Mouse (Mus musculus) heart, embryonic 15.5 days (tissue): ENCODE measurements around the gene Vasp. TPM values are rescaled to one million over a fixed set of nuclear protein-coding genes. Genes with fewer than 3 reads are reported as not detected.
A peak's percentile ranks its signal among the peaks of the same experiment; 100 is the strongest.

Experiments
- ATAC-seq: fragments of 200-750 bp; cut with Nextera tagmentation; replicated peaks from 2 replicates; pipeline ENCODE4 v1.8.0; 2017; ENCODE audit warnings: low read depth, moderate TSS enrichment; ENCODE audit not compliant: insufficient number of reproducible peaks, insufficient read depth, low FRiP score
- H3K27ac ChIP-seq: fragments of 300-500 bp; sonication (generic); 2 replicates; pipeline ENCODE4 v1.5.1; 2015; ENCODE audit warnings: mild to moderate bottlenecking, inconsistent platforms
- H3K27me3 ChIP-seq: fragments of 300-500 bp; sonication (generic); 2 replicates; pipeline ENCODE4 v1.6.1; 2015; ENCODE audit warnings: inconsistent platforms
- H3K36me3 ChIP-seq: fragments of 300-500 bp; sonication (generic); 2 replicates; pipeline ENCODE4 v1.6.1; 2015; ENCODE audit warnings: mild to moderate bottlenecking, inconsistent platforms
- H3K4me1 ChIP-seq: fragments of 300-500 bp; sonication (generic); replicated peaks from 2 replicates; pipeline ENCODE4 v1.6.1; 2015; ENCODE audit warnings: inconsistent platforms
- H3K4me2 ChIP-seq: fragments of 300-500 bp; sonication (generic); 2 replicates; pipeline ENCODE4 v1.6.1; 2015; ENCODE audit warnings: inconsistent platforms, mild to moderate bottlenecking, moderate library complexity
- H3K4me3 ChIP-seq: fragments of 300-500 bp; sonication (generic); 2 replicates; pipeline ENCODE4 v1.5.1; 2015; ENCODE audit warnings: mild to moderate bottlenecking, inconsistent platforms
- H3K9ac ChIP-seq: fragments of 300-500 bp; sonication (generic); 2 replicates; pipeline ENCODE4 v1.6.1; 2015; ENCODE audit warnings: mild to moderate bottlenecking, inconsistent platforms
- H3K9me3 ChIP-seq: fragments of 300-500 bp; sonication (generic); replicated peaks from 2 replicates; pipeline ENCODE4 v1.6.1; 2016; ENCODE audit warnings: inconsistent platforms
- WGBS: fragments of 180-500 bp; shearing (Covaris S2); methylation state at CpG from one replicate; pipeline ENCODE4 v1.1.7; 2015; ENCODE audit warnings: mixed read lengths; 5-methylcytosine and 5-hydroxymethylcytosine counted together
- polyA plus RNA-seq: library from polyadenylated mRNA; unstranded; fragments of >200 nt; fragmentation: Nextera tagmentation; extraction: Ambion mirVana; gene quantifications from 2 replicates; pipeline ENCODE4 v1.2.1, GENCODE M21; 2015

Gene Vasp
- polyA plus RNA-seq: 81.2 and 81.6 TPM in 2 replicates

DNA sequence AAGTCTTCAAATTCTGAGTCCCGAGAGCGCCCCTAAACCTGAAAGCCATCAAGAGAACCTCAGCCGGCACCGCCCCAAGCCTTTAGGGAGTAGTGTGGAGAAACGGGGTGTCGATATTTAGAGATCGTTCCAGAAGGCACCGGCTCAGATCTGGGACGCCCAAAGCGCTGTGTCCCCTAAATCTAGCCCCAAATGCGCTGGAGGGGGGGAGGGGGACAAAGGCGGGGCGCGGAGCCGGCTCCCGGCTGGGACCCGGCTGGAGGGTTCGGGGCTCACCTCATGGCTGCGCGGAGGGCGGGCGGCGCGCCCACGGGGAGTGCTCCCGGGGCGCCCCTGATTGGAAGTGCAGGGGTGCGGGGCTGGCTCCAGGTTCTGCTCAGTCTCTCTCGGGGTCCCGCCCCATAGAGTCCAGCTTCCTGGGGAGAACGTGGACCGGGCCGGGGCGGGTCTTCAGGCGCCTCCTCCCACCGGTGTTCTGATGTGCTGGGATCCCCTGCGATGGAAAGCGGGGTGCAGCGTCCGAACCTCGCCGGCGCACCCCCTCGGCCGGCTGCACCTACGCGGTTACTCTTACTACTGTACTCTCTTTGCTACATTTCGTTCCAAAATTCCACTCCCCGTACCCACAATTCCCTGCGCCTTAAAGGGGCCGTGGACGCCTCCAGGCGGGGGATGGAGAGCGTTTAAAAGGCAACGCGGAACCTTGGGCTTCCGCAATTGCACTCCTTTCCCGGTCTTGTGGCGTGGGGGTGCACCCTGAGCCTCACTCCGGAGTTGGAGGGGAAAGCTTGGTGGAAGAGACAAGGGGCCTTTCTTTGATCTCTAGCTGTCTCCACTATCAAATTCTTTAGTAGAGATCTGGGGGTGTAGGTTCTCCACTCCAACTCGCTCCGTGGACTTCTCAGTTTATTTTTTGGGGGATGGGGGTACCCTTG, at the start of gene Vasp:
TSS of gene Vasp (minus strand) at position 580 of the 935 bp plus-strand sequence.
- peak within 1 kb of the TSS; percentile 94 for H3K27ac ChIP-seq
- peak; percentile 62 for ATAC-seq
- H3K27me3 ChIP-seq: no peaks in the 10 kb centered on the region
- H3K4me2 ChIP-seq: peak within 1 kb of the TSS; percentile 93
- peak within 1 kb of the TSS; percentile 95 for H3K4me3 ChIP-seq
- H3K4me1 ChIP-seq: peaks cover 41% of the 10 kb centered on the region
- peak within 1 kb of the TSS; percentile 94 for H3K9ac ChIP-seq
- WGBS: under 1% methylated on average over 62 of the region's 62 CpGs
- peaks cover 6% of the 10 kb centered on the region; the same call in 1 of the 2 replicates for H3K36me3 ChIP-seq
- H3K9me3 ChIP-seq: no peaks in the 10 kb centered on the region

DNA sequence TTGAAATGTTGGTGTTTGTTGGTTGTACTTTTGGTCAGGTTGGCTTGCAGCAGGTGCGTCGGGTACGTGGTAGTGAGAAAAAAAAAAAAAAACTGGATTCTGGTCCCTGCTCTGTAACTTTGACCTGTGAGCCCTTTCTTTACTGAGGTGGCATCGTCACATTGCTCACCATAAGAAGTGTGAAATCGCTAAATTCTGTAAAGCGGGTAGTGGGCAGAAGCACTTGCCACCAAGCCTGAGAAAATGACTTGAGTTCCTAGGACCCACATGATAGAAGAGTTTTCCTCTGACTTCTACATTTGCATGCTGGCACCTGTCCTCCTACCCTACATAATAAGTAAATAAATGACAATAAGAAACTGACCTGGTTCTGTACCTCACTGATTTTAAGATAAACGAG, 49.0 kb upstream of the Vasp start:
- no peak for ATAC-seq
- 42% methylated on average over 7 of the region's 7 CpGs for WGBS
- H3K27ac ChIP-seq: no peak overlapping the region
- no peak overlapping the region for H3K9ac ChIP-seq
- no peaks in the 10 kb centered on the region for H3K9me3 ChIP-seq
- H3K36me3 ChIP-seq: no peaks in the 10 kb centered on the region
- H3K4me3 ChIP-seq: no peak overlapping the region
- H3K4me1 ChIP-seq: peaks cover 21% of the 10 kb centered on the region
- no peaks in the 10 kb centered on the region for H3K27me3 ChIP-seq
- H3K4me2 ChIP-seq: peak overlapping the region; percentile 88

GRCm38 (mm10) chr7:19319906-19320305, 48.3 kb upstream of the Vasp start:
- H3K27ac ChIP-seq: 0 out of 2 replicates have a peak overlapping the region, but pooled peaks have one; percentile 39

GRCm38 (mm10) chr7:19319458-19319857, 47.8 kb upstream of the Vasp start:
- 13% methylated on average over 9 of the region's 9 CpGs for WGBS
- Histone ChIP-seq H3K9ac (peak overlapping the region; percentile 55), H3K4me2 (peak overlapping the region; percentile 88), H3K36me3 (no peaks in the 10 kb centered on the region), H3K4me3 (peak overlapping the region; percentile 52), H3K27ac (0 out of 2 replicates have a peak overlapping the region, but pooled peaks have one; percentile 39), H3K27me3 (no peaks in the 10 kb centered on the region), H3K9me3 (no peaks in the 10 kb centered on the region), H3K4me1 (peaks cover 20% of the 10 kb centered on the region)
- peak; percentile 27; the same call in 1 of the 2 replicates for ATAC-seq

More at GRCm38 (mm10) chr7:19319906-19320305, 48.3 kb upstream of the Vasp start:
- H3K4me2 ChIP-seq: peak overlapping the region; percentile 88
- H3K4me1 ChIP-seq: peaks cover 20% of the 10 kb centered on the region
- ATAC-seq: peak; percentile 90
- under 1% methylated on average over 40 of the region's 41 CpGs for WGBS
- no peaks in the 10 kb centered on the region for H3K27me3 ChIP-seq
- no peaks in the 10 kb centered on the region for H3K9me3 ChIP-seq
- peak overlapping the region; percentile 52 for H3K4me3 ChIP-seq
- H3K9ac ChIP-seq: peak overlapping the region; percentile 55
- no peaks in the 10 kb centered on the region for H3K36me3 ChIP-seq

- Histone ChIP-seq H3K27ac (no peak overlapping the region), H3K9me3 (no peaks in the 10 kb centered on the region), H3K9ac (no peak overlapping the region), H3K4me2 (no peak overlapping the region), H3K4me1 (peaks cover 20% of the 10 kb centered on the region), H3K4me3 (no peak overlapping the region), H3K36me3 (no peaks in the 10 kb centered on the region), H3K27me3 (no peaks in the 10 kb centered on the region)
- no peak for ATAC-seq
- WGBS: 71% methylated on average over 7 of the region's 7 CpGs
These were observed 47.1 kb upstream of the Vasp start for GRCm38 (mm10) chr7:19318676-19319075.

DNA sequence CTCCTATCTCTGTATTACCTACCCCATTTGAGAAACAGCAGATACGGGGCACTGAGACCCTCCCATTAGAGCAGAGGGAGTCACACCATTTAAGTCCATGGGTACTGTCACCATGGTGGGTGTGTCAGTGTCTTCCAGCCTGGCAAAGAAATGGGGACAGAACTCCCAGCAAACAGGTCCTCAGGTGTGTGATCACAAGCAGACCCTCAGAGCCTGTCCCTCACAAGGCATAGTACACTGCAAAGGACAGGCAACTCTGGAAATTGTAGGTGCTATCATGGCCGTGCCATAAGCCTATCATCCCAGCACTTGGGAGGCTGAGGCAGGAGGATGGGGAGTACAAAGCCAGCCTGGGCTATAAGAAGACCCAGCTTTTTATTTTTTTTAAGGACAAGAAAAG, 46.6 kb upstream of the Vasp start:
- H3K4me2 ChIP-seq: no peak overlapping the region

GRCm38 (mm10) chr7:19316451-19317161, 45.0 kb upstream of the Vasp start:
- Histone ChIP-seq H3K9ac (no peak overlapping the region), H3K27me3 (peaks cover 4% of the 10 kb centered on the region; the same call in 1 of the 2 replicates), H3K4me2 (no peak overlapping the region), H3K9me3 (no peaks in the 10 kb centered on the region), H3K27ac (no peak overlapping the region), H3K4me1 (peaks cover 20% of the 10 kb centered on the region), H3K36me3 (no peaks in the 10 kb centered on the region), H3K4me3 (no peak overlapping the region)
- 49% methylated on average over 14 of the region's 14 CpGs for WGBS
- no peak for ATAC-seq

More for the DNA sequence above, 46.6 kb upstream of the Vasp start:
- Histone ChIP-seq H3K4me1 (peaks cover 20% of the 10 kb centered on the region), H3K9ac (no peak overlapping the region), H3K27ac (no peak overlapping the region), H3K9me3 (no peaks in the 10 kb centered on the region), H3K27me3 (peaks cover 3% of the 10 kb centered on the region; the same call in 1 of the 2 replicates), H3K36me3 (no peaks in the 10 kb centered on the region), H3K4me3 (no peak overlapping the region)
- 70% methylated on average over 2 of the region's 2 CpGs for WGBS
- no peak for ATAC-seq

DNA sequence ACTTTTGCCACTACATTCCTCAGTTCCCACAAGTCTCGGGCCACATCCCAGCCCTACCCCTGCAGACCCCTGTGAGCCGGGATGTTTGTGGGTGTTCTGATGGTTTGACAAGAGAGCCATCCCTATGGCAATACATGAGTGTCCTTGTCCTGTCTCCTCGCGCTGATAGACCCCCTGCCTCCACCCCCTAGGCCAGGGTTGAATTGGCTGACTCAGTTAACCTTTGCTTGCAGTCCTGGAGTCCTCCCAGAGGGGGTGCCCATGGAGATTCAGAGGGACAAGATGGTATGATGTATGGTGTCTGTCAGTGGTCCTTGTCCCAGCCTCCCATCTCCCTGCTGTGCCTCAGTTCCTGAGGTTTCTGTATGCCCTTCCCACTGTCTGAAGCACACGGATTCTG, 42.4 kb upstream of the Vasp start:
- Histone ChIP-seq H3K27ac (no peak overlapping the region), H3K4me2 (no peak overlapping the region), H3K9me3 (no peaks in the 10 kb centered on the region), H3K36me3 (no peaks in the 10 kb centered on the region), H3K4me1 (peaks cover 18% of the 10 kb centered on the region), H3K27me3 (peaks cover 4% of the 10 kb centered on the region; the same call in 1 of the 2 replicates), H3K4me3 (no peak overlapping the region), H3K9ac (no peak overlapping the region)
- ATAC-seq: no peak
- 42% methylated on average over 5 of the region's 5 CpGs for WGBS

- H3K9me3 ChIP-seq: no peaks in the 10 kb centered on the region
- no peak for ATAC-seq
- H3K4me3 ChIP-seq: no peak overlapping the region
- no peak overlapping the region for H3K4me2 ChIP-seq
- no peaks in the 10 kb centered on the region for H3K36me3 ChIP-seq
- H3K27ac ChIP-seq: no peak overlapping the region
- peaks cover 5% of the 10 kb centered on the region for H3K27me3 ChIP-seq
- WGBS: 39% methylated on average over 4 of the region's 4 CpGs
- H3K9ac ChIP-seq: no peak overlapping the region
- H3K4me1 ChIP-seq: peaks cover 28% of the 10 kb centered on the region
These were observed 40.4 kb upstream of the Vasp start for GRCm38 (mm10) chr7:19311991-19312390.

DNA sequence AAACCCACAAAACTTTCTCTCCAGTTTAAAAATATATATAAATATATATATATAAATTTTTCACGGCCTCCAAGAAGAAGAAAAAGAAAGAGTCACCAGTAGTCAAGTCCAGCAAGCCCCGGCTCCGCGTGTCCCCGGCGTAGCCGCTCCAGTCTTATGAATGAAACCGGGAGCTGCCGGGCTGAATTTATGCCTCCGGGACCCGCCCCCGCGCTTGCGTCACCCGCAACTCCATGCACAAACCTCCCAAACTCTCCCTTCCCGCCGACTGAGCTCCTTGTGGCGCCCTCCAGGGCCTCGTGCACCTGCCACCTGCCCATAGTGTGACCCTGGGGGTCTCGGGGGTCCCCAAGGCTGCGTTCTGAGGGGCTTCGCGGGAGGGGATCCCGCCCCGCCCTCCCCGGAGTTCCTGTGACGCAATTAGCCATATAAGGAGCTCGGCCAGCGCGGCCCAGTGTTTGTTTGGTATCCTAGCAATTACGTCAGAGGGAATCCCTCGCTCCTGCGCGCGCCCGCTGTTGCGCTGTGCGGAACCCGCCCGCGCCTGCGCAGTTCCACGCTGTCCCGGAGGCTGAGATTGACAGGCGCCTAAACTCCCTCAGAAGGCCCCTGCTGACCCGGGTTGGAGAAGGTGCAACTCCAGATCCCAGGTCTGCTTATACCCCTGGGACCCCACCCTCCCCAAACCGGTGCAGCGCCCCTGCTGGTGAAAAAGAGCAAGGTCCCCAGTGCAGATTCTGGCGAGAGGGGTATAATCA, 38.4 kb upstream of the Vasp start, which contains the start of gene Fosb:
TSS of gene Fosb (minus strand) at position 168 of the 758 bp plus-strand sequence.
- Histone ChIP-seq H3K27me3 (peaks cover 25% of the 10 kb centered on the region), H3K27ac (peak within 1 kb of the TSS; percentile 46; the same call in 1 of the 2 replicates)
- WGBS: 1% methylated on average over 48 of the region's 49 CpGs

More for the DNA sequence above, 38.4 kb upstream of the Vasp start, which contains the start of gene Fosb:
- peaks cover 25% of the 10 kb centered on the region for H3K4me1 ChIP-seq
- peak within 1 kb of the TSS; percentile 59 for H3K9ac ChIP-seq
- H3K4me3 ChIP-seq: peak within 1 kb of the TSS; percentile 57
- H3K4me2 ChIP-seq: peak within 1 kb of the TSS; percentile 99
- ATAC-seq: peak; percentile 86
- no peaks in the 10 kb centered on the region for H3K9me3 ChIP-seq
- no peaks in the 10 kb centered on the region for H3K36me3 ChIP-seq
